Mouse (Mus musculus) ES-CJ7 (cell line): ENCODE results near the gene Tnnc2.
A peak's percentile ranks its signal among the peaks of the same experiment; 100 is the strongest.

Experiments
- DNase-seq: peaks from one replicate; pipeline ENCODE4 v3.0.0; 2011; ENCODE audit warnings: low read depth, low spot score

Tnnc2 gene

DNA sequence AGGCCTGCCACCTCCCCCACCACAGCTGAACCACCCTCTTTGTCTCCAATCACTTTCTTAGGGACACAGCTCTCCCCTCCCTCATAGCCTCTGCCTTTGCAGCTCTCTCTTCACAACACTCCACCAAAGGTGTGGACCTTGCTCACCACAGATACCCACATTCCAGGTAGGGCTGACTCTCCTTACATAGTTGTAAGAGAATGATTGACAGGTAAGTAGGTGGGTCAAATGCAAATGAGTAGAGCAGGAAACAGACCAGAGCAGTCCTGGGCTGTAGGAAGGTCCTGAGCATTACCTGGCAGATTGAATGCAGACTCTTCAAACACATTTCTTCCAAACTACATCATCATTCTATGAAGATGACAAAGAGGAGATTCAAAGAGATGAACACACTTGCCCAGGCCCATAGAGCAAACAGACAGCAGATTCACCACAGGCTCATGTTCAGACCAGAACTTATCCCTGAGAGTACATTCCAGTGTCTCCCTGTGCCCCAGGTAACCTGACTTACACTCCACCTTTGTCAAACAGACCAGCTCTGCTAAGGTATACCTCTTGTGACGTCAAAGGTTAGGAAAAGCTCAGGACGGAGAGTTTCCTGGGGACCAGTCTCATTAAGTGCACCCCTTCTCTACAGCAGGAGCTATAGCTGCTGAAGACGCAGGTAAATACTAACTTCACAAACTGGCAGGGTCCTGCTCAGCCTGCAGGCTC is 42.2 kb downstream of the Tnnc2 start:
- peak; percentile 21 for DNase-seq

DNA sequence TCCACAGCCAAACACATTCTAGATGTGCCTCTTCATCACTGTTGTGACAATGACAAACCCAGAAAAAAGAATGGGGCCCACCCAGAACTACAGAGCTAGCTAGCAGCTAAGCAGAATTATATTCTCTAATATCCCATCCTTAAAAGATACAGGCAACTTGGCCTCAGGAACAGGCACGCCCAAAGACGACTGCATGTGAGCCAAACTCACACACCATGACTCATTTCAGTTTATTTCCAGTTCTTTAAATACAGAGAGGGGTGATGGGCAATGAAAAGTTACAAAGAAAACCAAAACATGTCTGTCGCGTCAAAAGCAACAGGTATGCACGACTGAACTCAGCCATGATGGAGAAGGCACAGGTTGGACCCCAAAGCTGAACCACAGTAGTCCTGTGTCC is 44.3 kb downstream of the Tnnc2 start:
- DNase-seq, result no peak

DNA sequence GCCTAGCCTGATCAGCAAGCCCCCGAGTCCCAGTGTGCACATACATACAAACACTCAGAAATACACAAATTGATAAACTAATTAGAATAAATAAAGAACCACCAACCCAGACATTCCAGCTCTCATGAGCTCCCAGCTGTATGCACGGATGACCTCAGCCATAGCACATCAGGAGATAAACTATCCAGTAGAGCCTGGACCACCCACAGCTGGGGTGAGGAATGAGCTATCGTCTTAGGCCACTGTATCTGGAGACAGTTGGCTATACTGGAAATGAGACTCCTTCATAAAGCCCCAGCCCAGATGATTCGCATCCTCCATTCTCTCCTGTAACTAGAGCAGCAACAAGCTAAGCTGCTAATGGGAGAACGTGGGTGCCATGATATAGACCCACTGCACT is 44.9 kb downstream of the Tnnc2 start:
- no peak for DNase-seq

DNA sequence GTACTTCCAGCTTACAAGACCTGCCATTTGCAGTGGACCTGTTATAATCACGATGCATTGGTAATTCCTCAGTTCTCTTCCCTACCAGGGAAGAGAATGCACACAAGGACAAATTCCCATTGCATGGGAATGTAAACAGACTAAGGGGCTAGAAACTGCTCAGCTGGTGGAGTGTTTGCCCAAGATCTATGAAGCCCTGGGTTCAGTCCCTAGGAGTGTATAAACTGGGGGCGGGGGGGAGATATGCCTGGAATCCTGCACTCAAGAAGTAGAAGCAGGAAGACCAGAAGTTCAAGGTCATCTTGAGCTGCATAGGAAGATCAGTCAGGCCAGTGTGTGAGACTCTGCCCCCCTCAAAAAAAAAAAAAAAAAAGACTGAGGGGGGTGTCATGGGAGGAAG is 46.5 kb downstream of the Tnnc2 start:
- no peak for DNase-seq

DNA sequence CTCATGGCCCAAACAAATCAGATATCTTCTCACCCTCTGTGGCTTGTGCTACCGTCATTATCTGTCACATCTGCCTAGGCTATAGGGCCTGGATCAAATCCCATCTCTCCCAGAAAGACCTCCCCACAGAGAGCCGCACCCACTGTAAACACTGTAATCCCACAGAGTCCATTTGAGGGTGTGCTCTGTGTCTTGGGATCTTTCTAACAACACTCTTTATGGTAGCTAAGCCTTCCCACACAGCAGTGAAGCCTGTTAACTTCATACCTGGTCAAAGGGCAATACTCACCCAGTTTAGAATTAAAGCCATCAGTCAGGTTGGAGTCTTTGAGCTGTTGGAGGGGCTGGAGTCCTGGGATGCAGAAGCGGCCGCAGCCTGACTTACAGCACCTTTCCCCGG is 48.0 kb downstream of the Tnnc2 start:
- no peak for DNase-seq
